Mouse (Mus musculus) embryonic facial prominence, embryonic 11.5 days (tissue): ENCODE data around the gene Vmn1r180. TPM values are rescaled to one million over a fixed set of nuclear protein-coding genes. Genes with fewer than 3 reads are reported as not detected.
"Not testable (repeated sequence)": the region's sequence is repeated elsewhere in the genome, so short reads cannot be mapped to it uniquely, and the experiment has no call there.

Experiments used
- ATAC-seq: fragments of 200-750 bp; cut with Nextera tagmentation; replicated peaks from 2 replicates; pipeline ENCODE4 v1.8.0; 2017; ENCODE audit warnings: low read depth; ENCODE audit not compliant: insufficient number of reproducible peaks, low FRiP score, low TSS enrichment
- DNase-seq: peaks from one replicate; pipeline ENCODE4 v3.0.0-alpha.2; 2015; ENCODE audit warnings: low spot score
- H3K27ac ChIP-seq: fragments of 300-500 bp; sonication (generic); replicated peaks from 2 replicates; pipeline ENCODE4 v1.5.1; 2014; ENCODE audit warnings: mild to moderate bottlenecking, low read depth, low read length, control low read depth
- H3K27me3 ChIP-seq: fragments of 300-500 bp; sonication (generic); 2 replicates; pipeline ENCODE4 v1.6.1; 2014; ENCODE audit warnings: mild to moderate bottlenecking, low read length, moderate library complexity, mixed read lengths; ENCODE audit not compliant: control insufficient read depth, insufficient read depth
- H3K36me3 ChIP-seq: fragments of 300-500 bp; sonication (generic); replicated peaks from 2 replicates; pipeline ENCODE4 v1.6.1; 2014; ENCODE audit warnings: low read depth, mild to moderate bottlenecking, low read length, moderate library complexity, mixed read lengths; ENCODE audit not compliant: control insufficient read depth, insufficient read depth
- H3K4me1 ChIP-seq: fragments of 300-500 bp; sonication (generic); 2 replicates; pipeline ENCODE4 v1.6.1; 2014; ENCODE audit warnings: low read length, mixed read lengths; ENCODE audit not compliant: control insufficient read depth, insufficient read depth
- H3K4me2 ChIP-seq: fragments of 300-500 bp; sonication (generic); 2 replicates; pipeline ENCODE4 v1.6.1; 2014; ENCODE audit warnings: low read depth, mild to moderate bottlenecking, control low read depth, low read length, moderate library complexity
- H3K4me3 ChIP-seq: fragments of 300-500 bp; sonication (generic); 2 replicates; pipeline ENCODE4 v1.5.1; 2014; ENCODE audit warnings: low read depth, low read length, control low read depth
- H3K9ac ChIP-seq: fragments of 300-500 bp; sonication (generic); replicated peaks from 2 replicates; pipeline ENCODE4 v1.6.1; 2014; ENCODE audit warnings: mild to moderate bottlenecking, control low read depth, low read length
- H3K9me3 ChIP-seq: fragments of 300-500 bp; sonication (generic); replicated peaks from 2 replicates; pipeline ENCODE4 v1.6.1; 2016; ENCODE audit warnings: mild to moderate bottlenecking, low read length, inconsistent platforms, mixed read lengths; ENCODE audit not compliant: control insufficient read depth
- WGBS: fragments of 180-500 bp; shearing (Covaris S2); extraction: QIAGEN DNeasy Blood & Tissue Kit; methylation state at CpG from one replicate; pipeline ENCODE4 v1.1.7; 2014; 5-methylcytosine and 5-hydroxymethylcytosine counted together
- polyA plus RNA-seq: library from polyadenylated mRNA; unstranded; fragments of >200 nt; fragmentation: Nextera tagmentation; extraction: Ambion mirVana; gene quantifications from 2 replicates; pipeline ENCODE4 v1.2.1, GENCODE M21; 2014

Vmn1r180 gene
- not detected in 2 replicates for polyA plus RNA-seq

GRCm38 (mm10) chr7:23950332-23950731, at the start of gene Vmn1r180:
Vmn1r180 (plus strand) TSS chr7:23950632.
- ATAC-seq, result no peak
- no peaks in the 10 kb centered on the region for H3K4me1 ChIP-seq
- H3K4me2 ChIP-seq, result no peak within 1 kb of the TSS
- no peak within 1 kb of the TSS for H3K27ac ChIP-seq
- H3K27me3 ChIP-seq, result no peaks in the 10 kb centered on the region
- H3K9me3 ChIP-seq, result 0 out of 2 replicates have a peak, but pooled peaks cover 3% of the 10 kb centered on the region
- DNase-seq, result no peak
- no peak within 1 kb of the TSS for H3K9ac ChIP-seq
- no peak within 1 kb of the TSS for H3K4me3 ChIP-seq
- no peaks in the 10 kb centered on the region for H3K36me3 ChIP-seq

- DNase-seq (no peak), ATAC-seq (no peak)
- no peak within 1 kb of the TSS for H3K4me3 ChIP-seq
- 48% methylated on average over 2 of the region's 2 CpGs for WGBS
- no peak within 1 kb of the TSS for H3K9ac ChIP-seq
- no peaks in the 10 kb centered on the region for H3K9me3 ChIP-seq
- H3K4me1 ChIP-seq, result no peaks in the 10 kb centered on the region
- H3K36me3 ChIP-seq, result no peaks in the 10 kb centered on the region
- H3K27me3 ChIP-seq, result no peaks in the 10 kb centered on the region
- no peak within 1 kb of the TSS for H3K27ac ChIP-seq
- H3K4me2 ChIP-seq, result no peak within 1 kb of the TSS
Observed at GRCm38 (mm10) chr7:23926678-23927077, 23.8 kb upstream of the Vmn1r180 start, which contains the start of gene Vmn1r179. Vmn1r179 (plus strand) TSS chr7:23926978.

- H3K4me2 ChIP-seq, DNase-seq, H3K27ac ChIP-seq, ATAC-seq, H3K4me1 ChIP-seq, H3K4me3 ChIP-seq, H3K27me3 ChIP-seq, H3K36me3 ChIP-seq, H3K9me3 ChIP-seq, H3K9ac ChIP-seq: not testable (repeated sequence)
- 40% methylated on average over 3 of the region's 3 CpGs for WGBS
Observed at GRCm38 (mm10) chr7:23968044-23968443, 17.6 kb downstream of the Vmn1r180 start.

GRCm38 (mm10) chr7:23974315-23974714, 23.9 kb downstream of the Vmn1r180 start, which contains the start of gene Vmn1r181:
Vmn1r181 (plus strand) TSS chr7:23974615.
- not testable (repeated sequence) for H3K9me3 ChIP-seq

GRCm38 (mm10) chr7:24001391-24001790, 51.0 kb downstream of the Vmn1r180 start, which contains the start of gene V1rd19:
V1rd19 (plus strand) TSS chr7:24001691.
- WGBS, result 65% methylated on average over 2 of the region's 2 CpGs
- no peak for ATAC-seq
- H3K9me3 ChIP-seq, result no peaks in the 10 kb centered on the region
- H3K4me2 ChIP-seq, result no peak within 1 kb of the TSS
- H3K27me3 ChIP-seq, result no peaks in the 10 kb centered on the region
- no peak for DNase-seq
- H3K36me3 ChIP-seq, result no peaks in the 10 kb centered on the region
- H3K9ac ChIP-seq, result no peak within 1 kb of the TSS
- H3K4me3 ChIP-seq, result no peak within 1 kb of the TSS
- no peaks in the 10 kb centered on the region for H3K4me1 ChIP-seq
- no peak within 1 kb of the TSS for H3K27ac ChIP-seq

More at GRCm38 (mm10) chr7:23974315-23974714, 23.9 kb downstream of the Vmn1r180 start, which contains the start of gene Vmn1r181:
- not testable (repeated sequence) for H3K4me1 ChIP-seq, H3K36me3 ChIP-seq, H3K4me2 ChIP-seq, H3K9ac ChIP-seq, H3K27me3 ChIP-seq, ATAC-seq, H3K4me3 ChIP-seq, DNase-seq, H3K27ac ChIP-seq
- 84% methylated on average over 9 of the region's 9 CpGs for WGBS

Other genes with a start within 250 kb of the Vmn1r180 start
- not detected in 2 replicates for gene Vmn1r173, start 249.9 kb upstream of the Vmn1r180 start, polyA plus RNA-seq
- not detected in 2 replicates for gene Vmn1r174, start 198.4 kb upstream of the Vmn1r180 start, polyA plus RNA-seq
- gene Vmn1r175, start 140.0 kb upstream of the Vmn1r180 start, polyA plus RNA-seq, result not detected in 2 replicates
- gene Vmn1r176, start 113.3 kb upstream of the Vmn1r180 start, polyA plus RNA-seq, result not detected in 2 replicates
- not detected in 2 replicates for gene Vmn1r177, start 84.2 kb upstream of the Vmn1r180 start, polyA plus RNA-seq
- gene Vmn1r178, start 58.6 kb upstream of the Vmn1r180 start, polyA plus RNA-seq, result not detected in 2 replicates
- gene Vmn1r179, start 23.7 kb upstream of the Vmn1r180 start, polyA plus RNA-seq, result not detected in 2 replicates
- gene Vmn1r181, start 24.0 kb downstream of the Vmn1r180 start, polyA plus RNA-seq, result not detected in 2 replicates
- gene V1rd19, start 51.1 kb downstream of the Vmn1r180 start, polyA plus RNA-seq, result not detected in 2 replicates
- gene Vmn1r183, start 102.6 kb downstream of the Vmn1r180 start, polyA plus RNA-seq, result not detected in 2 replicates
- gene Zfp180, start 131.3 kb downstream of the Vmn1r180 start, polyA plus RNA-seq, result 32.5 and 32.7 TPM in 2 replicates
- gene Zfp112, start 161.7 kb downstream of the Vmn1r180 start, polyA plus RNA-seq, result 4.3 and 4.4 TPM in 2 replicates
- 16.7 and 17.3 TPM in 2 replicates for gene Zfp235, start 183.5 kb downstream of the Vmn1r180 start, polyA plus RNA-seq
- 3.7 TPM in 2 replicates for gene Zfp114, start 224.4 kb downstream of the Vmn1r180 start, polyA plus RNA-seq